Mouse (Mus musculus) forebrain, postnatal 0 days (tissue): ENCODE measurements around the gene Ppp1r12c. TPM values are rescaled to one million over a fixed set of nuclear protein-coding genes. Genes with fewer than 3 reads are reported as not detected.

Source experiments
- ATAC-seq: fragments of 200-750 bp; cut with Nextera tagmentation; 2 replicates; pipeline ENCODE4 v1.8.0; 2017; ENCODE audit warnings: mild to moderate bottlenecking, moderate library complexity
- DNase-seq: peaks from one replicate; pipeline ENCODE4 v3.0.0-alpha.2; 2015
- H3K27ac ChIP-seq: fragments of 300-500 bp; sonication (generic); 2 replicates; pipeline ENCODE4 v1.5.1; 2014; ENCODE audit warnings: low read depth, mild to moderate bottlenecking, antibody characterized with exemption, low read length, moderate library complexity, mixed read lengths
- H3K27me3 ChIP-seq: fragments of 300-500 bp; sonication (generic); 2 replicates; pipeline ENCODE4 v1.6.1; 2014; ENCODE audit warnings: mild to moderate bottlenecking, low read length, mixed read lengths; ENCODE audit not compliant: insufficient read depth
- H3K36me3 ChIP-seq: fragments of 300-500 bp; sonication (generic); 2 replicates; pipeline ENCODE4 v1.6.1; 2014; ENCODE audit warnings: mild to moderate bottlenecking, moderate library complexity; ENCODE audit not compliant: insufficient read depth
- H3K4me1 ChIP-seq: fragments of 300-500 bp; sonication (generic); 2 replicates; pipeline ENCODE4 v1.6.1; 2014; ENCODE audit warnings: antibody characterized with exemption; ENCODE audit not compliant: insufficient read depth
- H3K4me2 ChIP-seq: fragments of 300-500 bp; sonication (generic); 2 replicates; pipeline ENCODE4 v1.6.1; 2014; ENCODE audit warnings: low read depth, mild to moderate bottlenecking, moderate library complexity
- H3K4me3 ChIP-seq: fragments of 300-500 bp; sonication (generic); 2 replicates; pipeline ENCODE4 v1.5.1; 2014; ENCODE audit warnings: low read depth, low read length, mixed read lengths
- H3K9ac ChIP-seq: fragments of 300-500 bp; sonication (generic); 2 replicates; pipeline ENCODE4 v1.6.1; 2014; ENCODE audit warnings: mild to moderate bottlenecking
- H3K9me3 ChIP-seq: fragments of 300-500 bp; sonication (generic); 2 replicates; pipeline ENCODE4 v1.6.1; 2016; ENCODE audit warnings: low read length
- CTCF ChIP-seq: sonication (generic); IDR thresholded peaks from 2 replicates; pipeline ENCODE4 v1.5.1; 2016; ENCODE audit warnings: antibody characterized with exemption, control low read depth, low read depth
- WGBS: fragments of 180-500 bp; shearing (Covaris S2); extraction: QIAGEN DNeasy Blood & Tissue Kit; methylation state at CpG from one replicate; pipeline ENCODE4 v1.1.7; 2014; 5-methylcytosine and 5-hydroxymethylcytosine counted together
- polyA plus RNA-seq: library from polyadenylated mRNA; unstranded; fragments of >200 nt; fragmentation: Nextera tagmentation; extraction: Ambion mirVana; gene quantifications from 2 replicates; pipeline ENCODE4 v1.2.1, GENCODE M21; 2015
- total RNA-seq: library from RNA; depleted of rRNA; stranded (reverse); fragments of >200 nt; gene quantifications from 2 replicates; pipeline ENCODE4 v1.2.3, GENCODE M21; 2014

Gene Ppp1r12c
- total and polyA plus RNA-seq, 2 experiments from 2014 or later, result 35.1 to 94.2 TPM

DNA sequence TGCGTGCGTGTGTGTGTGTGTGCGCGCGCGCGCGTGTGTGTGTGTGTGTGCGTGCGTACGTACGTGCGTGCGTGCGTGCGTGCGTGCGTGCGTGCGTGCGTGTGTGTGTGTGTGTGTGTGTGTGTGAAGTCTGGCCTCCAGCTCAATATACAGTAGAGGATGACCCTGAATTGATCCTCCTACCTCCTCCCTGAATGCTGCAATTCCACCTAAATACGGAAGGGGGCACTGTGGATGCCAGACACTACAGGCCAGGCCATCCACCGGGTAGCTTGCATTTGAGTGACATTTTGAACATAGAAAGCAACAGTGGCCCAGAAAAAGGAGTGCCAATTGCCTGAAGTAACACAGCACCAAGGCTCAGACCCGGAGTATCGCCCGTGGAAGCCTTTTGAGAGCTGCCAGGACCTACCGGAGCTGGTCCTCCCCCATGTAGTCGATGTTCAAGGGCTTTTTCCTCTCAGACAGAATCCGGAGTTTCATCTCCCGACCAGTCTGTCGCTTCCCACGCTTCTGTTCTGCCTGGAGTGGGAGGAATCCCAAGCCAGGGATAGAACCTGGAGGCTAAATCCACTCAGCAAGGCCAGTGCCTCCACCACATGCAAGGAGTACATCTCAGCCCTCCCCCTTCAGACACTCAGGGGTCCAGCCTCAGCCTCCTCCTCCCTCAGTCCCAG lies 6.7 kb upstream of the Ppp1r12c start:
- peak; percentile 47 for TF ChIP-seq CTCF
- DNase-seq (no peak), ATAC-seq (no peak)
- H3K27ac ChIP-seq, result no peak overlapping the region
- H3K36me3 ChIP-seq, result no peaks in the 10 kb centered on the region
- no peak overlapping the region for H3K9ac ChIP-seq
- H3K4me1 ChIP-seq, result no peaks in the 10 kb centered on the region
- H3K27me3 ChIP-seq, result no peaks in the 10 kb centered on the region
- WGBS, result 78% methylated on average over 20 of the region's 32 CpGs
- no peak overlapping the region for H3K4me3 ChIP-seq
- H3K4me2 ChIP-seq, result no peak overlapping the region
- no peaks in the 10 kb centered on the region for H3K9me3 ChIP-seq

DNA sequence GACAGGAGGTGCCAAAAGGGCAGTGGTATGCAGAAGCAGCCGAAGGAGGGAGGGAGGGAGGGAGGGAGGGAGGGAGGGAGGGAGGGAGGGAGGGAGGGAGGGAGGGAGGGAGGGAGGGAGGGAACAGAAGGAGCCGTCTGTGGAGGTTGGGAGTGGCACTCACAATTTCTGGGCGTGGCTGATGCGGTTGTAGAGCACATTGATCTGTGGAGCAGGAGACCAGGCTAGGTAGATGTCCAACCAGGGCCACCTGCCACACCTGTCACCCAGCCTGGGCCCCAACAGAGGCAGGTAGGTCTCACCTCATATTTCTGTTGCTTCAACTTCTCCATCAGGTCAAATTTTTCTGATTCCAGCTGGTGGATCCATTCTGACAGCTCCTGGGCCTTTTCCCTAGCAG lies 5.7 kb upstream of the Ppp1r12c start:
- Histone ChIP-seq H3K9ac (no peak overlapping the region), H3K4me2 (no peak overlapping the region), H3K9me3 (no peaks in the 10 kb centered on the region), H3K27ac (no peak overlapping the region), H3K4me1 (no peaks in the 10 kb centered on the region), H3K36me3 (no peaks in the 10 kb centered on the region), H3K4me3 (no peak overlapping the region), H3K27me3 (no peaks in the 10 kb centered on the region)
- no peak for ATAC-seq
- no peak for DNase-seq
- TF ChIP-seq CTCF, result no peak
- 65% methylated on average over 3 of the region's 4 CpGs for WGBS

DNA sequence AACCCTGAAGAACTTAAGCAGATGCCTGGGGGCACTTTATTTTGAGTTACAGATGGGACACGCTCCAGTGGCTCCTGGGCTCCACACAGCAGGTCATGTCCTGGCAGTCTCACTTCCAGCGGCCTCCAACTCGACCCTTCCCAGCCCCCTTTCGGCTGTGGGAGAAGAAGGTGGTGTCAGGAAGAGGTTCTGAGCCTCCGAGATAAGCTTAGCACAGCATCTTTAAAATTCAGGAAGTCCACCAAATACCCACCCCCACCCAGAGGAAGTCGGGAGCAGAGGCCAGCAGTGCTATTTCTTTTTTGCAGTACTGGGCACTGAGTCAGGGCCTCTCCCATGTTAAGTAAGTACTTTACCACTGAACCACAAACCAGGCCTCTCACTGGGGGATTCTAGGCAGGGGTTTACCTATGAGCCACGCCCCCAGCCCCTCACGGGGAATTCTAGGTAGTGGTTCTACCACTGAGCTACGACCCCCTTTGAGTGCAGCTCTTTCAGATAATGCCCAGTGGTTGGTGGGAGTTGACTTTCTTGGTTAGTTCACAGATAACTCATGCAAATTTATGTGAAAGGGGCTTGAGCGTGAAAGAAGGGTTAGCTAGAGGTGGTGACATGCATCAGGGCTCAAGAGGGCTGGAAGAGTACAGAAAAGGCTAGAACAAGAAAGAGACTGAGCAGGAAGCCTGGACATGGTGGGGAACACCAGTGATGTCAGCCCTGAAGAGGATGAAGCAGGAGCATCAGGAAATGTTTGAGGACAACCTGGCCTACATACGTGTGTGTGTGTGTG lies 3.4 kb upstream of the Ppp1r12c start:
- Histone ChIP-seq H3K27ac (no peak overlapping the region), H3K4me3 (no peak overlapping the region), H3K9me3 (no peaks in the 10 kb centered on the region), H3K36me3 (no peaks in the 10 kb centered on the region), H3K4me2 (no peak overlapping the region), H3K4me1 (peaks cover 6% of the 10 kb centered on the region; the same call in 1 of the 2 replicates), H3K9ac (no peak overlapping the region), H3K27me3 (no peaks in the 10 kb centered on the region)
- no peak for ATAC-seq
- no peak for DNase-seq
- no peak for TF ChIP-seq CTCF
- WGBS, result 67% methylated on average over 11 of the region's 11 CpGs

DNA sequence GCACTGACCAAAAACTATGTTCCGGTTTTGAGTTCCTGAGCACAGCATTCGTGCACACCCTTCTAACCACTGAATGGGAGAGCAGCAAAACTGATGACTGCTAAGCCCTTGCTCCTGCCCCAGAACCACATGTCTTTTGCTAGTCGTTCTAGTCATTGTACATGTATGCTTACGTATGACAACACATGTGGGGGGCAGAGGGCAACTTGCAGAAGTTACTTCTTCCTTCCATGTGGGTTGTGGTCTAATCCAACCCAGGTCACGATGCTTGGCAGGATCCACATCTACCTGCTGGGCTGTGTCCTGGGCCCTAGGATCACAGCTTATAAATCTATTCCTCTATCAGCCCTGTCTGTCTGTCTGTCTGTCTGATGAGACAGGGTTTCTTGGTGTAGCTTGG lies 2.4 kb upstream of the Ppp1r12c start:
- DNase-seq (no peak), ATAC-seq (no peak)
- no peaks in the 10 kb centered on the region for H3K36me3 ChIP-seq
- 84% methylated on average over 5 of the region's 5 CpGs for WGBS
- TF ChIP-seq CTCF, result no peak
- no peaks in the 10 kb centered on the region for H3K9me3 ChIP-seq
- H3K27ac ChIP-seq, result no peak overlapping the region
- H3K9ac ChIP-seq, result no peak overlapping the region
- H3K4me2 ChIP-seq, result no peak overlapping the region
- H3K27me3 ChIP-seq, result no peaks in the 10 kb centered on the region
- H3K4me1 ChIP-seq, result peaks cover 12% of the 10 kb centered on the region; the same call in 1 of the 2 replicates
- H3K4me3 ChIP-seq, result no peak overlapping the region

DNA sequence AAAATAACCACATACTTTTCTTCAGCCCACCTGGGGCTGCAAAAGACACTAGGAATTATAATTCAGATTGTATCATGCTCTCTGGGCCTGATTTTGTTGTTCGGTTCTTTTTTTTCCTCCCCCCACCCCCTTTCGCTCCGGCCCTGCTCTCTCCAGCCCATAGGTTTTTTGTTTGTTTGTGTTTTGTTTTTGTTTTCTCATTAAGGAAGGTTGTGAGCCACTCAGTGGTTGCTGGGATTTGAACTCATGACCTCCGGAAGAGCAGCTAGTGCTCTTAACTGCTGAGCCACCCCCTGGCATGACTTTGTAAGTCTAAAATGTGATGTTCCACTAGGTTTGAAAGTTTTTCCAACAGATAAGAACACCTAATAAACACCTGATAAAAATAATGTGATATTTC lies 1.6 kb upstream of the Ppp1r12c start:
- Histone ChIP-seq H3K4me3 (no peak overlapping the region), H3K9me3 (no peaks in the 10 kb centered on the region), H3K36me3 (no peaks in the 10 kb centered on the region), H3K9ac (no peak overlapping the region), H3K27me3 (no peaks in the 10 kb centered on the region), H3K4me1 (peaks cover 19% of the 10 kb centered on the region; the same call in 1 of the 2 replicates), H3K27ac (no peak overlapping the region), H3K4me2 (no peak overlapping the region)
- TF ChIP-seq CTCF, result no peak
- DNase-seq, result no peak
- WGBS, result 78% methylated on average over 4 of the region's 4 CpGs
- ATAC-seq, result no peak

DNA sequence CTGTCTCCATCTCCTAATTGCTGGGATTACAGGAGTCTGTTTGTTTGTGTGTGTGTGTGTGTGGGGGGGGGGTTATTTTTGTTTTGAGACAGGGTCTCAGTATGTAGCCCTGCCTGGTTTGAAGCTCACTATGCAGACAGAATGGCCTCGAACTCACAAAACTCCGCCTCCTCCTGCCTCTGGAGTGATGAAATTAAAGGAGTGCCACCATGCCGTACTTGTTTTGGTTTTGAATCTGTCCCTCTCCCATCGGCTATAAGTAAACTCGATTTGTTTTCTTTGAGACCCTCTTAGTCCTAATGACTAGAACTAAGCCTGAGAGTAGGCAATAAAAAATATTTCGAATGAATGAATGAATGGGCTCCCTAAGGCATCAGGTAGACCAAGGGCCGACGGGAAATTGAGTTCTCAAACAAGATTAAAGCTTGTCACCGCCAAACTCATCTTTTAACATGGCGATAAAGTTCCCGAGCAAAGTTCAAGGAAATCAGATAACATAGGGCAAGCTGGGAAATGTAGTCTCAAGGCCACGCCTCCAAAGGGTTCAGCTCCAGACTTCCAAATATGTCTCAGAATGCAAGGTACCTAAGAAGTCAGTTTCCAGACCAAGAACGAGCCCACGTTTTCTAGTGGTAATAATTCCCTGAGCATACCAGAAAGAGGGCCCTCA lies 1.1 kb upstream of the Ppp1r12c start:
- Histone ChIP-seq H3K27me3 (no peaks in the 10 kb centered on the region), H3K9me3 (no peaks in the 10 kb centered on the region), H3K4me3 (peak overlapping the region; percentile 83), H3K4me2 (peak overlapping the region; percentile 69), H3K4me1 (peaks cover 19% of the 10 kb centered on the region; the same call in 1 of the 2 replicates), H3K27ac (no peak overlapping the region), H3K36me3 (no peaks in the 10 kb centered on the region), H3K9ac (peak overlapping the region; percentile 85; the same call in 1 of the 2 replicates)
- ATAC-seq (peak; percentile 23; the same call in 1 of the 2 replicates), DNase-seq (peak; percentile 69)
- no peak for TF ChIP-seq CTCF
- WGBS, result 9% methylated on average over 14 of the region's 14 CpGs
